Mouse (Mus musculus) myocyte (in vitro differentiated cells): ENCODE results near the gene Usp22.

ENCODE experiments used
- CEBPB ChIP-seq: IDR thresholded peaks from 2 replicates; pipeline ENCODE4 v1.6.1; 2011; ENCODE audit warnings: mild to moderate bottlenecking, moderate library complexity; ENCODE audit not compliant: poor library complexity, insufficient read depth, severe bottlenecking
- E2F4 ChIP-seq: IDR thresholded peaks from one replicate; pipeline ENCODE4 v1.6.1; 2011; ENCODE audit warnings: mild to moderate bottlenecking, control low read depth, moderate library complexity; ENCODE audit not compliant: insufficient read depth
- MAX ChIP-seq: IDR thresholded peaks from one replicate; pipeline ENCODE4 v1.6.1; 2011; ENCODE audit warnings: low read depth, mild to moderate bottlenecking, control low read depth
- MYOD1 ChIP-seq, 3 experiments: IDR thresholded peaks; one replicate each; pipeline ENCODE4 v1.6.1; 2011; ENCODE audit warnings: control low read depth in 2 of 3, low read depth in 2 of 3, mild to moderate bottlenecking in 2 of 3, moderate library complexity in 1 of 3; ENCODE audit not compliant: insufficient read length in 2 of 3, control insufficient read depth in 1 of 3
- MYOG ChIP-seq, 3 experiments: IDR thresholded peaks; one replicate each; pipeline ENCODE4 v1.6.1; 2011; ENCODE audit warnings: control low read depth in 2 of 3, low read depth in 2 of 3, mild to moderate bottlenecking in 2 of 3; ENCODE audit not compliant: insufficient read length in 2 of 3, control insufficient read depth in 1 of 3, insufficient read depth in 1 of 3
- POLR2A ChIP-seq: IDR thresholded peaks from one replicate; pipeline ENCODE4 v1.6.1; 2011; ENCODE audit warnings: low read depth, mild to moderate bottlenecking, control low read depth, moderate library complexity; ENCODE audit not compliant: insufficient read length
- POLR2AphosphoS2 ChIP-seq: IDR thresholded peaks from one replicate; pipeline ENCODE4 v1.6.1; 2011; ENCODE audit warnings: low read depth, control low read depth; ENCODE audit not compliant: insufficient read length
- REST ChIP-seq: IDR thresholded peaks from one replicate; pipeline ENCODE4 v1.6.1; 2011; ENCODE audit warnings: mild to moderate bottlenecking, control low read depth, moderate library complexity; ENCODE audit not compliant: insufficient read depth, insufficient read length
- SRF ChIP-seq: IDR thresholded peaks from one replicate; pipeline ENCODE4 v1.6.1; 2011; ENCODE audit warnings: low read depth; ENCODE audit not compliant: control insufficient read depth, insufficient read length
- TCF12 ChIP-seq: IDR thresholded peaks from one replicate; pipeline ENCODE4 v1.6.1; 2011; ENCODE audit warnings: mild to moderate bottlenecking, control low read depth; ENCODE audit not compliant: poor library complexity, insufficient read depth, severe bottlenecking
- TCF3 ChIP-seq: IDR thresholded peaks from one replicate; pipeline ENCODE4 v1.6.1; 2011; ENCODE audit warnings: low read depth, control low read depth; ENCODE audit not compliant: insufficient read length
- USF1 ChIP-seq: IDR thresholded peaks from one replicate; pipeline ENCODE4 v1.6.1; 2011; ENCODE audit warnings: low read depth, mild to moderate bottlenecking, control low read depth, moderate library complexity

DNA sequence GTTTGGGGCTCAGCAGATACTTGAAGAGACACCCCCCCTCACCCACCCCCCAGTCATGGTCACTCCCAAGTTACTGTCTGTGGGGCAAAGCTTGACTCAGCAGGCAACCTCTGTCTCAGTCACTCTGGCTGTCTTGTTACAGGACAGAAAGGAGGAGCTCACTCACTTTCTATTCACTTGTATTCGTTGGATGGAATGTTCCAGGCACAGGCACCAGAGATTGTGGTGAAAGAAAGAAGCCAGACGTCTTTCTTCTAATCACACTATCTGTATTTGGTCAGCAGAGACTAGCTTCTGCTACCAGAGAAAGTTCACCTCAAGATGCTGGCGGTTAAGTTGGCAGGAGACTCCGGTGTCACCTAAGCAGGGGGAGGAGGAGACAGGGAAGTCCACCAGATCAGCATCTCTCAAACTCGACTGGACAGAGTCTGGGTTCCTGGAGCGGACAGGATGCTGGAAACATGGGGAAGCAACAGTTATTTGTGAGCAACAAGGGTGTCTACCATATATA, 49.4 kb upstream of the Usp22 start:
- TF ChIP-seq TCF3 (no peak), POLR2AphosphoS2 (no peak), POLR2A (no peak), USF1 (no peak), REST (no peak), MAX (no peak), TCF12 (no peak), MYOG (IDR thresholded peaks at IDR 0.05; ENCODE audit: control insufficient read depth in 1 of 3, insufficient read depth in 1 of 3, insufficient read length in 2 of 3, low read depth in 2 of 3) (no peak), CEBPB (no peak), E2F4 (no peak), MYOD1 (IDR thresholded peaks at IDR 0.05; ENCODE audit: control insufficient read depth in 1 of 3, insufficient read length in 2 of 3, low read depth in 2 of 3) (no peak), SRF (no peak)
